Mouse (Mus musculus) cerebellum, postnatal 10 days (tissue): ENCODE measurements at regions not wholly inside any gene's neighbourhood (a gene's known extent, or its start where the extent isn't known, plus 50 kb on each side); places are given as distances from the start of the nearest gene placed in this dataset.

ENCODE experiments used
- DNase-seq, 2 experiments: peaks; one replicate each; pipeline ENCODE4 v3.0.0; 2021; ENCODE audit warnings: mixed read lengths in 2 of 2

GRCm38 (mm10) chr4:74981491-74981890 is 296.6 kb downstream of the Dmac1 start:
- no peak for DNase-seq

DNA sequence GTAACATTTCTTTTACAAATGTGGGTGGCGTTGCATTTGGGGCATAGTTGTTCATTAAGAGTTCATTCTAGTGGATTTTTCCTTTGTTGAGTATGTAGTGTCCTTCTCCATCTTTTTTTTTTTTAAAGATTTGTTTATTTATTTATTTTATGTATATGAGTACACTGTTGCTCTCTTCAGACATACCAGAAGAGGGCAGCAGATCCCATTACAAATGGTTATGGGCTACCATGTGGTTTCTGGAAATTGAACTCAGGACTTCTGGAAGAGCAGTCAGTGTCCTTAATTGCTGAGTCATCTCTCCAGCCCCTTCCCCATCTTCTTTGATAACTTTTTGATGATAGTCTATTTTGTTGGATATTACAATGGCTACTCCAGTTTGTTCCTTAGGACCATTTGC is 306.0 kb downstream of the Dmac1 start:
- peak; percentile 12 to 26 for DNase-seq
